Mouse (Mus musculus): Measurements from ENCODE around the gene Gm47841. TPM values are rescaled to one million over a fixed set of nuclear protein-coding genes. Genes with fewer than 3 reads are reported as not detected.

The Gm47841 gene
- total RNA-seq, 2 experiments from 2014 or later: not detected

GRCm38 (mm10) chr15:101046039-101046526 is 1.1 kb downstream of the Gm47841 start:
- DNase-seq (ENCODE audit: low spot score in 2 of 2): no peak

- DNase-seq (ENCODE audit: low spot score in 2 of 2): no peak
Observed at GRCm38 (mm10) chr15:101044531-101044930, 2.7 kb downstream of the Gm47841 start.

- peak; percentile 73 to 77 for DNase-seq (ENCODE audit: low spot score in 2 of 2)
Observed at GRCm38 (mm10) chr15:101042613-101043012, 4.6 kb downstream of the Gm47841 start.

- DNase-seq (ENCODE audit: low spot score in 2 of 2): no peak
Observed at GRCm38 (mm10) chr15:101041966-101042365, 5.2 kb downstream of the Gm47841 start.

GRCm38 (mm10) chr15:101039651-101040050 is 7.5 kb downstream of the Gm47841 start:
- peak in 1 of 2 experiments; percentile 42 for DNase-seq (ENCODE audit: low spot score in 2 of 2)

GRCm38 (mm10) chr15:101028960-101029359 is 18.2 kb downstream of the Gm47841 start:
- DNase-seq (ENCODE audit: low spot score in 2 of 2): no peak

- no peak for DNase-seq (ENCODE audit: low spot score in 2 of 2)
Observed at GRCm38 (mm10) chr15:101011352-101011751, 35.8 kb downstream of the Gm47841 start.

GRCm38 (mm10) chr15:101008386-101009010 is 38.7 kb downstream of the Gm47841 start:
- DNase-seq (ENCODE audit: low spot score in 2 of 2): peak; percentile 44 to 48

GRCm38 (mm10) chr15:101007236-101007635 is 40.0 kb downstream of the Gm47841 start:
- no peak for DNase-seq (ENCODE audit: low spot score in 2 of 2)

GRCm38 (mm10) chr15:101006251-101007040 is 40.8 kb downstream of the Gm47841 start:
- DNase-seq (ENCODE audit: low spot score in 2 of 2): no peak

- DNase-seq (ENCODE audit: low spot score in 2 of 2): no peak
Observed at GRCm38 (mm10) chr15:101005717-101006116, 41.5 kb downstream of the Gm47841 start.

GRCm38 (mm10) chr15:101004538-101004937 is 42.7 kb downstream of the Gm47841 start:
- DNase-seq (ENCODE audit: low spot score in 2 of 2): no peak

GRCm38 (mm10) chr15:101002466-101002865 is 44.7 kb downstream of the Gm47841 start:
- no peak for DNase-seq (ENCODE audit: low spot score in 2 of 2)

- DNase-seq (ENCODE audit: low spot score in 2 of 2): no peak
Observed at GRCm38 (mm10) chr15:101001685-101002084, 45.5 kb downstream of the Gm47841 start.

- peak; percentile 43 to 65 for DNase-seq (ENCODE audit: low spot score in 2 of 2)
Observed at GRCm38 (mm10) chr15:100997090-100997489, 50.1 kb downstream of the Gm47841 start.

Other genes starting within 250 kb of the Gm47841 start
- gene Scn8a, start 177.5 kb downstream of the Gm47841 start, total RNA-seq (2021): 100 to 1,000 TPM; 174 to 175 TPM
- gene Fignl2, start 31.2 kb upstream of the Gm47841 start, total RNA-seq (2021): 1 to 10 TPM; 1.1 to 1.2 TPM
- gene Ankrd33, start 68.4 kb upstream of the Gm47841 start, total RNA-seq (2021): not detected
- 1 to 10 TPM; 9.0 to 9.8 TPM for gene Acvrl1, start 81.1 kb upstream of the Gm47841 start, total RNA-seq (2021)
- gene Acvr1b, start 126.7 kb upstream of the Gm47841 start, total RNA-seq (2021): 10 to 100 TPM; 78.9 to 79.2 TPM
- gene Grasp, start 176.8 kb upstream of the Gm47841 start, total RNA-seq (2021): 10 to 100 TPM; 33.3 to 35.3 TPM
- gene Nr4a1, start 206.9 kb upstream of the Gm47841 start, total RNA-seq (2021): 10 to 100 TPM; 28.4 to 33.9 TPM
- 10 to 100 TPM; 41.1 to 43.3 TPM for gene Atg101, start 236.9 kb upstream of the Gm47841 start, total RNA-seq (2021)
- not detected for gene 6030408B16Rik, start 245.8 kb upstream of the Gm47841 start, total RNA-seq (2021)